Mouse (Mus musculus): Measurements from ENCODE around the gene Hist1h2ag. TPM values are rescaled to one million over a fixed set of nuclear protein-coding genes. Genes with fewer than 3 reads are reported as not detected.
A peak's percentile ranks its signal among the peaks of the same experiment; 100 is the strongest.

The Hist1h2ag gene
- polyA plus RNA-seq, 1 experiment, result 1.1 TPM

- TF ChIP-seq POLR2A (IDR thresholded peaks at IDR 0.05; ENCODE audit: borderline replicate concordance, insufficient read depth, low read length) (no peak), CTCF (IDR thresholded peaks at IDR 0.05; ENCODE audit: borderline replicate concordance, insufficient read depth, low read depth, low read length) (no peak)
- Histone ChIP-seq H3K27ac (ENCODE audit: insufficient read depth, low read length) (no peak overlapping the region), H3K4me3 (replicated peaks; ENCODE audit: insufficient read depth, low read depth, low read length) (peak overlapping the region; percentile 25), H3K27me3 (ENCODE audit: control insufficient read depth, insufficient read depth, low read length) (no peaks in the 10 kb centered on the region), H3K4me1 (ENCODE audit: control insufficient read depth, insufficient read depth, low read length) (no peaks in the 10 kb centered on the region; the same call in 1 of the 2 replicates)
- WGBS, result 6% methylated on average over 14 of the region's 14 CpGs
- no peak for DNase-seq
Measured at GRCm38 (mm10) chr13:22049737-22050440, 7.1 kb upstream of the Hist1h2ag start.

GRCm38 (mm10) chr13:22049041-22049440 lies 6.3 kb upstream of the Hist1h2ag start:
- TF ChIP-seq CTCF (IDR thresholded peaks at IDR 0.05; ENCODE audit: borderline replicate concordance, insufficient read depth, low read depth, low read length) (no peak), POLR2A (IDR thresholded peaks at IDR 0.05; ENCODE audit: borderline replicate concordance, insufficient read depth, low read length) (no peak)
- Histone ChIP-seq H3K27ac (ENCODE audit: insufficient read depth, low read length) (no peak overlapping the region), H3K4me3 (replicated peaks; ENCODE audit: insufficient read depth, low read depth, low read length) (no peak overlapping the region), H3K4me1 (ENCODE audit: control insufficient read depth, insufficient read depth, low read length) (no peaks in the 10 kb centered on the region; the same call in 1 of the 2 replicates), H3K27me3 (ENCODE audit: control insufficient read depth, insufficient read depth, low read length) (no peaks in the 10 kb centered on the region)
- DNase-seq, result no peak
- WGBS, result 96% methylated on average over 2 of the region's 2 CpGs

DNA sequence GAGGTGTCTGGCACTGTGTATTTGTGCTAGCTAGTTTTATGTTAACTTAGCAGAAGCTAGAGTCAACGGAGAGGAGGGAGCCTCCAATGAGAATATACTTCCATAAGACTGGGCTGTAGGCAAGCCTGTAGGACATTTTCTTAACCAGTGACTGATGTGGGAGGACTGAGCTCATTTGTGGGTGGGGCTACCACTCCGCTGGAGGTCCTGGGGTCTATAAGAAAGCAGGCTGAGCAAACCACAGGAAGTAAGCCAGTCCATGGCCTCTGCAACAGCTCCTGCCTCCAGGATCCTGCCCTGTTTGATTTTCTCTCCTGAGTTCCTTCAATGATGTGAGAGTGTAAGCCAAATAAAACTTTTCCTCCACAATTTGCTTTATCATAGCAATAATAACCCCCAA lies 2.6 kb upstream of the Hist1h2ag start:
- 67% methylated on average over 2 of the region's 2 CpGs for WGBS
- no peak overlapping the region for H3K4me3 ChIP-seq (replicated peaks; ENCODE audit: insufficient read depth, low read depth, low read length)
- H3K27ac ChIP-seq (ENCODE audit: insufficient read depth, low read length), result no peak overlapping the region
- TF ChIP-seq CTCF (IDR thresholded peaks at IDR 0.05; ENCODE audit: borderline replicate concordance, insufficient read depth, low read depth, low read length) (no peak), POLR2A (IDR thresholded peaks at IDR 0.05; ENCODE audit: borderline replicate concordance, insufficient read depth, low read length) (no peak)
- no peak for DNase-seq
- no peaks in the 10 kb centered on the region; the same call in none of the 2 replicates for H3K4me1 ChIP-seq (ENCODE audit: control insufficient read depth, insufficient read depth, low read length)
- H3K27me3 ChIP-seq (ENCODE audit: control insufficient read depth, insufficient read depth, low read length), result no peaks in the 10 kb centered on the region

GRCm38 (mm10) chr13:22044432-22045155 lies 1.9 kb upstream of the Hist1h2ag start:
- TF ChIP-seq POLR2A (IDR thresholded peaks at IDR 0.05; ENCODE audit: borderline replicate concordance, insufficient read depth, low read length) (no peak), CTCF (IDR thresholded peaks at IDR 0.05; ENCODE audit: borderline replicate concordance, insufficient read depth, low read depth, low read length) (no peak)
- H3K4me3 ChIP-seq (replicated peaks; ENCODE audit: insufficient read depth, low read depth, low read length), result no peak overlapping the region

GRCm38 (mm10) chr13:22043503-22044431 lies 1.0 kb upstream of the Hist1h2ag start:
- DNase-seq, result peak in 1 of 2 experiments; percentile 56

More at GRCm38 (mm10) chr13:22044432-22045155, 1.9 kb upstream of the Hist1h2ag start:
- H3K4me1 ChIP-seq (ENCODE audit: control insufficient read depth, insufficient read depth, low read length), result no peaks in the 10 kb centered on the region; the same call in none of the 2 replicates
- H3K27ac ChIP-seq (ENCODE audit: insufficient read depth, low read length), result no peak overlapping the region
- no peaks in the 10 kb centered on the region for H3K27me3 ChIP-seq (ENCODE audit: control insufficient read depth, insufficient read depth, low read length)
- 83% methylated on average over 6 of the region's 6 CpGs for WGBS
- no peak for DNase-seq

GRCm38 (mm10) chr13:22041651-22042567 lies 835 bp downstream of the Hist1h2ag start:
- no peaks in the 10 kb centered on the region; the same call in 1 of the 2 replicates for H3K4me1 ChIP-seq (ENCODE audit: control insufficient read depth, insufficient read depth, low read length)
- H3K27me3 ChIP-seq (ENCODE audit: control insufficient read depth, insufficient read depth, low read length), result no peaks in the 10 kb centered on the region
- no peak overlapping the region; the same call in 1 of the 2 replicates for H3K27ac ChIP-seq (ENCODE audit: insufficient read depth, low read length)
- TF ChIP-seq CTCF (IDR thresholded peaks at IDR 0.05; ENCODE audit: borderline replicate concordance, insufficient read depth, low read depth, low read length) (no peak), POLR2A (IDR thresholded peaks at IDR 0.05; ENCODE audit: borderline replicate concordance, insufficient read depth, low read length) (no peak)
- 4% methylated on average over 13 of the region's 13 CpGs for WGBS
- no peak for DNase-seq
- H3K4me3 ChIP-seq (replicated peaks; ENCODE audit: insufficient read depth, low read depth, low read length), result peak overlapping the region; percentile 60

More at GRCm38 (mm10) chr13:22043503-22044431, 1.0 kb upstream of the Hist1h2ag start:
- no peaks in the 10 kb centered on the region; the same call in 1 of the 2 replicates for H3K4me1 ChIP-seq (ENCODE audit: control insufficient read depth, insufficient read depth, low read length)
- H3K4me3 ChIP-seq (replicated peaks; ENCODE audit: insufficient read depth, low read depth, low read length), result peak overlapping the region; percentile 3
- H3K27me3 ChIP-seq (ENCODE audit: control insufficient read depth, insufficient read depth, low read length), result no peaks in the 10 kb centered on the region
- H3K27ac ChIP-seq (ENCODE audit: insufficient read depth, low read length), result no peak overlapping the region
- WGBS, result under 1% methylated on average over 14 of the region's 14 CpGs
- peak; percentile 18; the same call in 1 of the 2 replicates for TF ChIP-seq CTCF (IDR thresholded peaks at IDR 0.05; ENCODE audit: borderline replicate concordance, insufficient read depth, low read depth, low read length)
- TF ChIP-seq POLR2A (IDR thresholded peaks at IDR 0.05; ENCODE audit: borderline replicate concordance, insufficient read depth, low read length), result no peak
